Mouse (Mus musculus) liver, postnatal 0 days (tissue): ENCODE measurements around the gene Pde7b. TPM values are rescaled to one million over a fixed set of nuclear protein-coding genes. Genes with fewer than 3 reads are reported as not detected.

Experiments
- ATAC-seq: fragments of 200-750 bp; cut with Nextera tagmentation; 2 replicates; pipeline ENCODE4 v1.8.0; 2017; ENCODE audit warnings: mild to moderate bottlenecking, moderate library complexity
- DNase-seq: peaks from one replicate; pipeline ENCODE4 v3.0.0-alpha.2; 2016
- H3K27ac ChIP-seq: fragments of 300-500 bp; sonication (generic); 2 replicates; pipeline ENCODE4 v1.5.1; 2014; ENCODE audit warnings: antibody characterized with exemption, moderate library complexity, mild to moderate bottlenecking, low read depth
- H3K27me3 ChIP-seq: fragments of 300-500 bp; sonication (generic); 2 replicates; pipeline ENCODE4 v1.6.1; 2014; ENCODE audit warnings: low read length, control low read depth, mixed read lengths; ENCODE audit not compliant: insufficient read depth
- H3K36me3 ChIP-seq: fragments of 300-500 bp; sonication (generic); replicated peaks from 2 replicates; pipeline ENCODE4 v1.6.1; 2014; ENCODE audit warnings: mild to moderate bottlenecking, control low read depth, low read length, moderate library complexity, mixed read lengths; ENCODE audit not compliant: insufficient read depth
- H3K4me1 ChIP-seq: fragments of 300-500 bp; sonication (generic); 2 replicates; pipeline ENCODE4 v1.6.1; 2014; ENCODE audit warnings: antibody characterized with exemption, mild to moderate bottlenecking, control low read depth; ENCODE audit not compliant: insufficient read depth
- H3K4me2 ChIP-seq: fragments of 300-500 bp; sonication (generic); 2 replicates; pipeline ENCODE4 v1.6.1; 2014; ENCODE audit warnings: low read depth, mild to moderate bottlenecking, low read length, moderate library complexity, mixed read lengths
- H3K4me3 ChIP-seq: fragments of 300-500 bp; sonication (generic); 2 replicates; pipeline ENCODE4 v1.5.1; 2014; ENCODE audit warnings: low read depth, low read length
- H3K9ac ChIP-seq: fragments of 300-500 bp; sonication (generic); replicated peaks from 2 replicates; pipeline ENCODE4 v1.6.1; 2014; ENCODE audit warnings: mild to moderate bottlenecking, moderate library complexity
- H3K9me3 ChIP-seq: fragments of 300-500 bp; sonication (generic); 2 replicates; pipeline ENCODE4 v1.6.1; 2016; ENCODE audit warnings: mild to moderate bottlenecking, control low read depth, low read length, mixed read lengths
- CTCF ChIP-seq: sonication (generic); IDR thresholded peaks from 2 replicates; pipeline ENCODE4 v1.5.1; 2016; ENCODE audit warnings: antibody characterized with exemption, low read depth
- EP300 ChIP-seq: IDR thresholded peaks from 2 replicates; pipeline ENCODE4 v1.6.1; 2016; ENCODE audit warnings: antibody characterized with exemption, low read depth, mild to moderate bottlenecking
- WGBS: fragments of 180-500 bp; shearing (Covaris S2); extraction: QIAGEN DNeasy Blood & Tissue Kit; methylation state at CpG from one replicate; pipeline ENCODE4 v1.1.7; 2014; ENCODE audit not compliant: insufficient replicate concordance; 5-methylcytosine and 5-hydroxymethylcytosine counted together
- polyA plus RNA-seq: library from polyadenylated mRNA; unstranded; fragments of >200 nt; fragmentation: Nextera tagmentation; extraction: Ambion mirVana; gene quantifications from 2 replicates; pipeline ENCODE4 v1.2.1, GENCODE M21; 2015

Gene Pde7b
- polyA plus RNA-seq, 1 experiment from 2014 or later: 0.66 TPM

DNA sequence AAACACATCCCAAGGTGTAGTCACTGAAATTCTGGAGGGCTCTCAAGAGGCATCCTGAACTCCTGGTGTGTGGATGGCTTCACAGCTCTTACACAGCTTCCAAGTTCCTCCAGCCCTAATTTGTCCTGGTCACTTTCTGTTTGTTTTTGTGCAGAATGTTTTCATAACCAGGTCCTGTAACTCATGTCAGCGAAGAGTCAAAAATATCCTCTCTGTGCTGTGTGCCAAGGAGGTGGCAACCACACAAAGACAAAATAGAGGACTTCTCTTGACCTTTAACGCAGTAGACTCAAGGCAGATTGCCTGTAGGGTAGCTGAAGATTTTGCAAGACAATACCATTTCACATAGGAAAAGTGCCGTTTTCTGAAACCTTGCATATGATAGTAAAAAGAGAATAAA lies 14.9 kb upstream of the Pde7b start:
- H3K4me2 ChIP-seq: no peak overlapping the region
- no peak overlapping the region for H3K9ac ChIP-seq
- H3K27me3 ChIP-seq: no peaks in the 10 kb centered on the region
- no peaks in the 10 kb centered on the region for H3K36me3 ChIP-seq
- ATAC-seq (no peak), DNase-seq (no peak)
- H3K4me3 ChIP-seq: no peak overlapping the region
- 73% methylated on average over 3 of the region's 3 CpGs for WGBS
- 0 out of 2 replicates have a peak, but pooled peaks cover 4% of the 10 kb centered on the region for H3K4me1 ChIP-seq
- H3K9me3 ChIP-seq: no peaks in the 10 kb centered on the region
- TF ChIP-seq EP300 (no peak), CTCF (no peak)
- no peak overlapping the region for H3K27ac ChIP-seq

DNA sequence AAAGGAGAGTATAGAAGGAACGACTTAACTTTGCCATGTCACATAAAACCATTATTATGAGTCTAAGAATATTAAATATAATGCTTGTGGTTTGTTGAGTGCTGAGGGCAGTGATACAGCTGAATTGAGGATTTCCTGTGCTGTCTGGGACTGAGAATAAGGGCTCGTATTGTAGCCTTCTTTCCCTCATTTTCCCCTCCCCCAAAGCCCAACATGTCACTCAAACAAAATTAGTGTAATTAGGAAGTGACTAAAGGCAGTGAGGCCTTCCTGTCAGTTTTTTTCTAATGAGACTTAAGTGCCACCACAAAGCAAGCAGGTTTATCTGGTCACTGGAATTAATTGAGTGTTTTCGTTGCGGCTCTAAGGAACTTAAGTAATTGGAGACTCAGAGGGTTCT lies 12.3 kb upstream of the Pde7b start:
- 20% methylated on average over 4 of the region's 4 CpGs for WGBS
- H3K27ac ChIP-seq: no peak overlapping the region
- H3K4me1 ChIP-seq: 0 out of 2 replicates have a peak, but pooled peaks cover 4% of the 10 kb centered on the region
- DNase-seq: no peak
- H3K27me3 ChIP-seq: no peaks in the 10 kb centered on the region
- no peak overlapping the region for H3K4me3 ChIP-seq
- no peak overlapping the region for H3K9ac ChIP-seq
- TF ChIP-seq EP300 (no peak), CTCF (no peak)
- no peaks in the 10 kb centered on the region for H3K9me3 ChIP-seq
- no peak for ATAC-seq
- no peak overlapping the region for H3K4me2 ChIP-seq
- no peaks in the 10 kb centered on the region for H3K36me3 ChIP-seq

DNA sequence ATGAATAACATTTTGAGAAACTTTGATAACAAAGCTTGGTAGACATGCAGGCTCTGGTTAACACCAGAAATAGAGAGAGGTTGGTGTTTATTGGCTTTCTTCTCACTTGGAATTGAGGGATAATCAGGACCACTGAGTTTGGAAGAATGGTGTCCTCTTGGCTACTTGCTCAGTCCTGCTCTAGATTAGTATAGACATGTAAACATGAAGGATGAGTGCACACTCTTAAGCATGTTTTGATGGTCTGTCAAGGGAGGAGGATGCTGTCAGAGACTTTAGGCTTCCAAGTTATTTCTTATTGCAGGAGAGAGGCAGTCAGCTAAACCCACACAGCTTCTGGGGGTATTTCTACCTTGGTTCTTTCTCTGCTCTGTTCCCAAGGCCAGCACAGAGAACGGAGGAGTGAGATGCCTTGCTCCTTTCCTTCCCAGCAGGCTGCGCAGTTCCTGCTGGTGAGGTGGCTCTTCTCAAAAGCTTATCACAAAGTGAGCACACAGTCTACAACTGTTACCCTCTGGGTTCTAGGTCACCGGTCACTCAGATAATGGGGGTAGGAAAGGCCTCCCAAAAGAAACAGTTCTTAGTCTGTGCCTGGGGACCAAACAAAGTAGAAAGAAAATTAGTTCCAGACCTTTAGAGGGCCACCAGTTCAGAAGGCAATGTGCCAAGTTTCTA lies 11.0 kb upstream of the Pde7b start:
- Histone ChIP-seq H3K4me1 (0 out of 2 replicates have a peak, but pooled peaks cover 4% of the 10 kb centered on the region), H3K4me2 (no peak overlapping the region), H3K9ac (no peak overlapping the region), H3K9me3 (no peaks in the 10 kb centered on the region), H3K27me3 (no peaks in the 10 kb centered on the region), H3K4me3 (no peak overlapping the region), H3K36me3 (no peaks in the 10 kb centered on the region), H3K27ac (no peak overlapping the region)
- TF ChIP-seq CTCF (0 out of 2 replicates have a peak, but pooled peaks have one; percentile 14), EP300 (peak; percentile 73)
- ATAC-seq: peak; percentile 76
- WGBS: 46% methylated on average over 3 of the region's 3 CpGs
- DNase-seq: no peak

DNA sequence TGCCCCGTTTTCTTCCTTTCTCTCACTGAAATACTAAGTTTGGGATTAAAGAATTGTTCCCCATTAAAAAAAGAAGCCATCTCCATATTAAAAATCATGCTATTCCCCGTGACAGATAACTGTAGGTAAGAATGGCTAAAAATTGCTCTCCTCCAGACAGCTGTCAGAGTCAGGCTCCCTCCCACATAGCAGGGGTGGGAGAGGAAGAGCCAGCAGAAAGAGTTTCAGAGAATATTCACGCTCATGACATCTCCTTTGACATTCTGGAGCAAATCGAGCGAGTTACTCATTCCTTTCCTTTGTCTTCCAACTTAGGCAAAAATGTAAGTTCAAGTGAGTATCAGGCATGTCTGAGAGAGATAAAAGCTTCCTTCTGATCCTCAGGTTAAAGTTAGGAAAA lies 8.7 kb upstream of the Pde7b start:
- Histone ChIP-seq H3K9me3 (no peaks in the 10 kb centered on the region), H3K9ac (no peak overlapping the region), H3K4me1 (0 out of 2 replicates have a peak, but pooled peaks cover 4% of the 10 kb centered on the region), H3K4me3 (no peak overlapping the region), H3K36me3 (no peaks in the 10 kb centered on the region), H3K4me2 (no peak overlapping the region), H3K27ac (no peak overlapping the region), H3K27me3 (no peaks in the 10 kb centered on the region)
- ATAC-seq (no peak), DNase-seq (no peak)
- WGBS: 60% methylated on average over 5 of the region's 5 CpGs
- TF ChIP-seq EP300 (no peak), CTCF (no peak)

DNA sequence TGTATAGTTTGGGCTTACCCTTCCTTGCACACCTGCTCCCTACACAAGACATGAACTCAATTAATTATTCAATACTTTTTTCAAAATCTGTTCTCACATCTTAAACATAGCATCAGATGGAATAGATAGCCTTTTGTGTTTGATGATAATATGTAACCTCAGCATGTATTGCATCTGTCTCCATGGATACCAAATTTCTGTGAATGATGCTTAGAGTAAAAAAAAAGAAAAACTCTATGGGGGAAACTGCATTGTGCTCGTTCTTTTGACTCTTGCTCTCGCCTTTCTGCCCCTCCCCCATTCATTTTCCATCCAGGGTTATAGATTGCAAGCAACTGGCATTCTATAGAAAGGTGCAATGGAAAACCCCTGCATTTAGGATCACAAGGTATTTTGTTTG lies 7.3 kb upstream of the Pde7b start:
- no peaks in the 10 kb centered on the region for H3K9me3 ChIP-seq
- no peak overlapping the region for H3K4me2 ChIP-seq
- no peak overlapping the region for H3K9ac ChIP-seq
- 58% methylated on average over 2 of the region's 2 CpGs for WGBS
- 0 out of 2 replicates have a peak, but pooled peaks cover 4% of the 10 kb centered on the region for H3K4me1 ChIP-seq
- H3K27me3 ChIP-seq: no peaks in the 10 kb centered on the region
- no peak for ATAC-seq
- H3K27ac ChIP-seq: no peak overlapping the region
- no peaks in the 10 kb centered on the region for H3K36me3 ChIP-seq
- TF ChIP-seq EP300 (no peak), CTCF (no peak)
- no peak for DNase-seq
- H3K4me3 ChIP-seq: no peak overlapping the region

DNA sequence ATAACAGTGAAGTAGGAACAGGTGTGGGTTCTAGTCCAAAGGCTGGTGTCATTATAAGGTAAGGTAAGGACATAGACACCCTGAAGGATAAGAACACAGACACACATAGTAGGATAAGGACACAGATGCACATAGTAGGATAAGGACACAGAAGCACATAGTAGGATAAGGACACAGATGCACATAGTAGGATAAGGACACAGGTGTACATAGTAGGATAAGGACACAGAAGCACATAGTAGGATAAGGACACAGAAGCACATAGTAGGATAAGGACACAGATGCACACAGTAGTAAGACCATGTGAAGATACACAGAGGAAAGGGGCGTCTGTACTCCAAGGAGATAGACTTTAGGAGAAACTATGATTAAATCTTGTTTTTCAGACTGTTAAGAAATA lies 5.2 kb upstream of the Pde7b start:
- no peak overlapping the region for H3K27ac ChIP-seq
- no peak for TF ChIP-seq EP300
- no peak for TF ChIP-seq CTCF
- no peak overlapping the region for H3K4me2 ChIP-seq
- H3K9me3 ChIP-seq: no peaks in the 10 kb centered on the region
- 68% methylated on average over 1 of the region's 1 CpGs for WGBS
- H3K4me3 ChIP-seq: no peak overlapping the region
- no peaks in the 10 kb centered on the region for H3K27me3 ChIP-seq
- no peak overlapping the region for H3K9ac ChIP-seq
- H3K36me3 ChIP-seq: no peaks in the 10 kb centered on the region
- ATAC-seq: no peak
- no peak for DNase-seq
- H3K4me1 ChIP-seq: no peaks in the 10 kb centered on the region
